Mouse (Mus musculus): ENCODE measurements around the gene Lrp6.

DNA sequence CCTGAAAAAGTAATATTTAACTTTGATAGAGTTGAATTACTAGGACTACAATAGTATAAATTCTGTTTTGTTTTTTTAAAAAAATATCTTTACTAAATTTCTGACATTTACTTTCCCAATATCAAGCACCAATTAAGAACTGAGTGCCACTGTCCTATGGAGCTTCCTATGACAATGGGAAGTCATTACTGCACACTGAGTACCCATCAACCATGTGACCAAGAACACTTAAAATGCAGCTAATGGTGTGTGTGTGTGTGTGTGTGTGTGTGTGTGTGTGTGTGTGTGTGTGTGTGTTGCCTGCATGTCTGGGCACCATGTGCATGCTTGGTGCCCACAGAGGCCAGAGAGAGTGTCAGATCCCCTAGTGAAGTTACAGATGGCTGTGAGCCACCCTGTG is 23.2 kb downstream of the Lrp6 start:
- TF ChIP-seq POLR2A (IDR thresholded peaks at IDR 0.05; ENCODE audit: borderline replicate concordance, extremely low read depth, insufficient read depth, insufficient read length, poor library complexity, severe bottlenecking) (no peak), CTCF (IDR thresholded peaks at IDR 0.05; ENCODE audit: borderline replicate concordance, extremely low read depth, insufficient read depth, insufficient read length) (no peak)

Measured in brain, embryonic 14.5 days (tissue).